Mouse (Mus musculus): ENCODE data around the gene Sptlc2. TPM values are rescaled to one million over a fixed set of nuclear protein-coding genes. Genes with fewer than 3 reads are reported as not detected.
A peak's percentile ranks its signal among the peaks of the same experiment; 100 is the strongest.

Sptlc2 gene
- total RNA-seq, 2 experiments from 2014 or later: 73.4 to 81.9 TPM

GRCm38 (mm10) chr12:87397811-87398417, 9.8 kb upstream of the Sptlc2 start:
- intact Hi-C loops (cut with DNase I): no loop called here
- no peak for DNase-seq

- no peak for DNase-seq
- intact Hi-C loops (cut with DNase I): no loop called here
Observed at GRCm38 (mm10) chr12:87397126-87397525, 9.0 kb upstream of the Sptlc2 start.

DNA sequence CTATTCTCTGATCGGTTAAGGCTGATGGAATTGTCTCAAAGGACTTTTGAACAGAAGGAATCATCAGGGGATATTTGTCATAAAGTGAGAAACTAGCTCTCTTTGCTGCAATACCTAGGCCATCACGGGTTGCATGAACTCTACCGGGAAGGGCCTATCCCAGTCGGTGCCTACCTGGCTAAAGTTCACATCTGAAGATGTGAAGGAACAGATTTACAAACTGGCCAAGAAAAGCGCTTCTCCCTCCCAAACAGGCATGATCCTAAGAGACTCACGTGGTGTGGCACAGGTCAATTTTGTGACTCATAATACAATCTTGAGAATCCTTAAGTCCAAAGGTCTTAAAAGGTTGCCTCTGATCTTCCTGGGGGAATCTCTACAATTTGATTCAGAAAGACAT, 6.2 kb upstream of the Sptlc2 start:
- intact Hi-C loops (cut with DNase I): no loop called here
- DNase-seq: no peak

GRCm38 (mm10) chr12:87393447-87394145, 5.4 kb upstream of the Sptlc2 start:
- no peak for DNase-seq
- intact Hi-C loops (cut with DNase I): no loop called here

DNA sequence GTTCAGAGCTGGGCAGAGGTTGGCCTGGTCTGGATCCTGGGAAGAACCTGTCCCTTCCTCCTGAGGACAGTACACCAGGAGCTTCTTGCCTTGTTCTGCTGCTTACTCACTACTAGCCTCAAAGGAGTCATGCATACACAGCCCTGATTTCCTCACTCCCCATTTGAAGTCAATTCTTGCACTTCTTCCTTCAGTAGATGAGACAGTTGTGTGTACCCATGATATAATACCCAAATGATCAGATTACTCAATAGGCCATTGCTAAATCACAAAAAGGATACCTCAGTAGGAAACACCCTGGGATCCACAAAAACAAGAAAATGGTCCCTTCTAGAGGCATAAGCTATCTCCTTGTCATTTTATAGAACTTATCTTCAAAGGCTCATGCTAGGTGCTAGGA, 3.2 kb upstream of the Sptlc2 start:
- intact Hi-C loops (cut with DNase I): no loop called here
- DNase-seq: no peak

GRCm38 (mm10) chr12:87389231-87389630, 1.1 kb upstream of the Sptlc2 start:
- intact Hi-C loops (cut with DNase I): no loop called here
- DNase-seq: no peak

GRCm38 (mm10) chr12:87387171-87388121, 709 bp downstream of the Sptlc2 start:
- intact Hi-C loops (cut with DNase I): no loop called here
- peak; percentile 31 for DNase-seq

- intact Hi-C loops (cut with DNase I): no loop called here
- no peak for DNase-seq
Observed at GRCm38 (mm10) chr12:87385051-87385450, 3.1 kb downstream of the Sptlc2 start.

- DNase-seq: no peak
- intact Hi-C loops (cut with DNase I): no loop called here
Observed at GRCm38 (mm10) chr12:87381380-87381682, 6.8 kb downstream of the Sptlc2 start.

DNA sequence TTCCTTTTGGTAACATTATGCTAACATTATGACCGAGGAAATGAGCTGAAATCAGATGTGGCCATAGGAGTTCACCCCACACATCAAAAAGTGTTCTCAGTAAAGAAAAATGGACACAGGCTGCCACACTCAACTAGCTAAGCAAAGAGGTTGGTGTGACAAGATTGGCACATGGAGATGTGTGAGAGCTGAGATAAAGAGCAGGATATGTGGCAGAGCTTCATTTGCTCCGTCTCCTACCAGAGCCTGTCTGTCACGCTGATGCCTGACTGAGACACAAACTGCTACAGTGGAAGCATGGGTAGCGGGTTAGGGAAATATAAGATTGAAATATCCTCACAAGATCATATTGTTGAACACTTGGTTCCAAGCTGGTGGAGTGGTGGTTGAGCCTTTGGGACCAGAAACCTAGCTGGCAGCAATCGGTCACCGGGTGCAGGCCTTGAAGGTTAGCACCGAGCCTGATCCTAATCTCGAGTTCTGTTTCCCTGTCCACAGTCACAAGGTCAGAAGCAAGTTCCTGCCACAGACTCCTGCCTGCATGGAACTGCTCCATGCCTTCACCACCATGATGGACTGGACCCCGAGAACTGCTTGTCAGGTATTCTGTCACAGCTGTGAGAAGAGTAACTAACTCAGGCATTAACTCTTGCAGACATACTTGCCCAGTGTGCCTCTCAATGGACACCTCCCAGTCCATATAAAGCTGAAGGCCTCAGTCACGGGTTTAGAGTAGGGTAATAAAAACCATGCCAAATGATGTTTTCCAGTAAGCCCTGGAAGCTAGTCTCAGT, 7.4 kb downstream of the Sptlc2 start:
- intact Hi-C loops (cut with DNase I): no loop called here
- DNase-seq: no peak

- DNase-seq: no peak
- intact Hi-C loops (cut with DNase I): no loop called here
Observed at GRCm38 (mm10) chr12:87379496-87379895, 8.7 kb downstream of the Sptlc2 start.

GRCm38 (mm10) chr12:87374159-87374558, 14.0 kb downstream of the Sptlc2 start:
- intact Hi-C loops (cut with DNase I): no loop called here
- no peak for DNase-seq

DNA sequence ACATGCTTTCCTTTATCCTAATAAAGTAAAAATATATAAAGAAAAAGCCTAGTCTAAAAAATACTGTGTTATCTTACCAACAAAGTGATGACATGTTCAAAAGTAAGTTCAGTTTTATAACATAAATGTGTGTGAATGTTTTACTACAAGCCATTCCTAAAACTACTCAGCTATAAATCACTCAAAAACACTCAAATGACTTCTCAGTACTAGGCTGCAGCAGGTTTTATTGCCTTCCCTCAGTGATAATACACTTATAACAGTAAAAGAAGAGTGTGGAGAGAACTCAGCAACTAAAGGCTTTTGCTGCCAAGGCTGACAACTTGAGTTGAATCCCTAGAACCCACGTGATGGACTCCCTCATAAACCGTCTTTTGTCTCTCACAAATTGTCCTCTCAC, 18.8 kb downstream of the Sptlc2 start:
- intact Hi-C loops (cut with DNase I): no loop called here
- no peak for DNase-seq

DNA sequence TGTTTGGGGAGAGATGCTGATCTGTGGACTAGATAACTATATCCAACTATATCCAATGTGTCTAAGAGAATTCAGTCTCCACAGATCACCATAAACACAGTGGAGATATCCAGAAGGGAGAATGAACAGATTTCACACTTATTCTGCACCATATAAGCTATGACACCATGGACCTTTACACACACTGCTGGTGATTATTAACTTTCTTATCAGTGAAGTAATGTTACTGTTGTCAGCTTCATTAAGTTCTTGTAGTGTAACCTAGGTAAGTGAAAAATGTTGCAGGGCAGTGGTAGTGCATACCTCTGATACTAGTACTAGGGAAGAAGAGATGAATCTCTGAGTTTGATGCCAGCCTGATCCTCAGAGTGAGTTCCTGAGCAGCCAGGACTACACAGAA, 20.1 kb downstream of the Sptlc2 start:
- DNase-seq: no peak
- intact Hi-C loops (cut with DNase I): no loop called here

GRCm38 (mm10) chr12:87365676-87366075, 22.5 kb downstream of the Sptlc2 start:
- intact Hi-C loops (cut with DNase I): no loop called here
- no peak for DNase-seq

DNA sequence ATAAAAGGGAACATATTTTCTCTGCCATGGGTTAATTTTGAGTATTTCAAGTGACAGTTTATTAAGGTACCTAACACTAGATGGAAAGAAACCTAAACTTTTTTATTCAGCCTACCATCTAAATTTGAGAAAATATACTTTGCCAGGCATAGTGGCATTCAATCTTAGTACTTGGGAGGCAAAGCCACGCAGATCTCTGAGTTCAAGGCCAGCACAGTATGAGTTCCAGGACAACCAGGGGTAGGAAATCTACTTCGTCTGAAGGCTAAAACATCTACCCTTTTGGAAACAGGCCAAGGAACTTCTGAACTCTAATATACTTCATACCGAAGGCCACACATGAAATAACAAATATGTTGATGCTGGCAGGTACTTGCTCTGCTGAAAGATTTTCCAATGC, 26.0 kb downstream of the Sptlc2 start:
- intact Hi-C loops (cut with DNase I): no loop called here
- no peak for DNase-seq

- DNase-seq: no peak
- intact Hi-C loops (cut with DNase I): no loop called here
Observed at GRCm38 (mm10) chr12:87348029-87348428, 40.1 kb downstream of the Sptlc2 start.

DNA sequence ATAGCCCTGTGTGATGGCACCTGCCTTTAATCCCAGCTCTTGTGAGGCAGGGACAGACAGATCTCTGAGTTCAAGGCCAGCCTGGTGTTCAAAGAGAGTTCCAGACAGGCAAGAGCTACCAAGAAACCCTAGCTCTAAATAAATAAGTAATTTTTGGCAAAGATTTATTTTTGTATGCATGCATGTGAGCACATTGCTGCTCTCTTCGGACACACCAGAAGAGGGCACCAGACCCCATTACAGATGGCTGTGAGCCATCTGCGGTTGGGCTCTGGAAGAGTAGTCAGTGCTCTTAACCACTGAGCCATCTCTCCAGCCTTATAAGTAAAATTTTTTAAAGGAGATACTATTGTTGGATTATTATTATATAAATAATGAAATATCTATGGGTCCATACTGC, 40.6 kb downstream of the Sptlc2 start:
- DNase-seq: no peak
- intact Hi-C loops (cut with DNase I): no loop called here

GRCm38 (mm10) chr12:87343084-87343605, 45.0 kb downstream of the Sptlc2 start:
- DNase-seq: no peak
- intact Hi-C loops (cut with DNase I): no loop called here

- no peak for DNase-seq
- intact Hi-C loops (cut with DNase I): no loop called here
Observed at GRCm38 (mm10) chr12:87338082-87338481, 50.1 kb downstream of the Sptlc2 start.

- intact Hi-C loops (cut with DNase I): loop anchor here (5.0 kb wide), 1 partner anchor 58 kb away; no protein-coding TSS in a partner anchor
- DNase-seq: no peak
Observed at GRCm38 (mm10) chr12:87334886-87335285, 53.3 kb downstream of the Sptlc2 start.
